Mouse (Mus musculus): ENCODE results near the gene Cd72. TPM values are rescaled to one million over a fixed set of nuclear protein-coding genes. Genes with fewer than 3 reads are reported as not detected.
"Not testable (repeated sequence)": the region's sequence is repeated elsewhere in the genome, so short reads cannot be mapped to it uniquely, and the experiment has no call there.

The Cd72 gene
- polyA plus RNA-seq, 1 experiment from 2014 or later, result 157 TPM

DNA sequence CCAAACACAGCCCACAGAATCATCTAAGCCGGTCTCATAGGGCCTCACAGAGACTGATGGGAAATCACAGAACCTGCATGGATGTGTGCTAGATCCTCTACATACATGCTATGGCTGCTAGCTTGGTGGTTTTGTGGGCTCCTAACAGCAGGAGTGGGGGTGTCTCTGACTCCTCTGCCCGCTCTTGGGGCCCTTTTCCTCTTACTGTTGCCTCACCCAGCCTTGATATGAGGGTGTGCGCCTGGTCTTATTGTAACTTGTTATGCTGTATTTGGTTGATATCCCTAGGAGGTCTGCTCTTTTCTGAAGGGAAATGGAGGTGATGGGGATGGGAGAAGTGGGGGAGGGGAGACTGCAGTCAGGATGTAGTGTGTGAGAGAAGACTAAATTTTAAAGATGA lies 35.2 kb upstream of the Cd72 start:
- no peak overlapping the region for H3K27ac ChIP-seq
- no peaks in the 10 kb centered on the region for H3K79me2 ChIP-seq (ENCODE audit: inconsistent target)
- WGBS (ENCODE audit: missing documents), result 96% methylated on average over 2 of the region's 3 CpGs
- H3K4me3 ChIP-seq (ENCODE audit: inconsistent target), result no peak overlapping the region
- no peaks in the 10 kb centered on the region for H3K36me3 ChIP-seq (ENCODE audit: inconsistent target)

DNA sequence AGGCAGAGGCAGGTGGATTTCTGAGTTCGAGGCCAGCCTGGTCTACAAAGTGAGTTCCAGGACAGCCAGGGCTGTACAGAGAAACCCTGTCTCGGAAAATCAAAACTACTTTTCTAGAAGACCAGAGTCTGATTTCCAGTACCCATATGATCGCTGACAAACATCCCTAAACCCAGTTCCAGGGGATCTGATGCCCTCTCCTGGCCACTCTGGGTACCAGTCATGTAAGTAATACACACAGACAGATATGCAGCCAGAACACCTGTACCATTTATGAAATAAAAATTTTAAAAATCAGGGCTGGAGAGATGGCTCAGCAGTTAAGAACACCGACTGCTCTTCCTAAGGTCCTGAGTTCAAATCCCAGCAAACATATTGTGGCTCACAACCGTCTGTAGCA lies 31.2 kb upstream of the Cd72 start:
- not testable (repeated sequence) for H3K79me2 ChIP-seq (ENCODE audit: inconsistent target); H3K4me3 ChIP-seq (ENCODE audit: inconsistent target); H3K36me3 ChIP-seq (ENCODE audit: inconsistent target); H3K27ac ChIP-seq
- WGBS (ENCODE audit: missing documents), result 93% methylated on average over 5 of the region's 5 CpGs

DNA sequence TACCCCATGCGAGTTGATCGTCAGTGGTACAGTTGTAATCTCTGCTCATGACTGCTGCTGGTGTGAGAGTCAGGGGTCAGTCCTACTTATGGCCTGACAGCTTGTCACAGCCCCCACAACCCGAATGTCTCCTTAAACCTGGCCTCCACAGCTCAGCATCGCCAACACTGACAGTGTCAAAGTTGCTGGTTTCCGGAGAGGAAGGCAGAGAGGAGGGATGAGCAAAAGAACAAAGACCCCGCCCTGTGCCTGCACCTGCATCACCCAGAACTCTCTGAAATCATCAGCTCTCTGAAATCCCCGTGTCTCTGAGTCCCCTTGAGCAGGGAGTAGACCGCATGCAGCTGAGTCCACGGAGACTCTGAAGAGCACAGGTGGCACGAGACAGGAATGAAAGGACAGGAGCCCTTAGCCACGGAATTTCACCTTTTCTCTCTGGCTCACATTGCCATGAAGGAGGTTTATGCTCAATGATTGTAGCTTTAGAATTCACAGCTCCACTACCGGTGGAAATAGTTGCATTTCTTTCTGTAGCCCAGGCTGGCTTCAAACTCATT lies 29.2 kb upstream of the Cd72 start, which contains the start of gene Sit1:
TSS of gene Sit1 (minus strand) at position 200 of the 557 bp plus-strand sequence.
- H3K4me3 ChIP-seq (ENCODE audit: inconsistent target), result no peak within 1 kb of the TSS
- no peaks in the 10 kb centered on the region for H3K36me3 ChIP-seq (ENCODE audit: inconsistent target)
- H3K79me2 ChIP-seq (ENCODE audit: inconsistent target), result no peaks in the 10 kb centered on the region
- WGBS (ENCODE audit: missing documents), result 92% methylated on average over 12 of the region's 12 CpGs
- no peak within 1 kb of the TSS for H3K27ac ChIP-seq

DNA sequence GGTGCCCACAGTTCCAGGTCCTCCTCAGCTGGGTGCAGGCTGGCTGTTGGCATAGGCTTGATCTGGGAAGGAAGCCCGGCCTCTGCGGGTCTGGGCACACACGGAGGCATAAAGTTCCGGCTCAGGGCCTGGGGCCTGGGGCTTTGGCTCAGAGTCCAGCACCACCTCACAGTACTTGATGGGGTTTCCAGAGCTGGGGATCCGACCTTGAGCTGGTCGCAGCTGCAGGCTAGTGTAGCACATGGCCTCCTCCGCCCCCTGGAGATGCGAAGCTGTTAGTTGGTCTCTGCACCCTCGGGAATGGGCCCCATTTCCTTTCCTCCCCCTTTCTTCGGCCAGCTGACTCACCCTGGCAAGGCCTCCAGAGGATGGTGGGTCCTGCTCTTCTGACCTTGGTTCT lies 28.2 kb upstream of the Cd72 start:
- H3K27ac ChIP-seq, result no peak overlapping the region
- 56% methylated on average over 10 of the region's 10 CpGs for WGBS (ENCODE audit: missing documents)
- no peak overlapping the region for H3K4me3 ChIP-seq (ENCODE audit: inconsistent target)
- H3K79me2 ChIP-seq (ENCODE audit: inconsistent target), result no peaks in the 10 kb centered on the region
- no peaks in the 10 kb centered on the region for H3K36me3 ChIP-seq (ENCODE audit: inconsistent target)

DNA sequence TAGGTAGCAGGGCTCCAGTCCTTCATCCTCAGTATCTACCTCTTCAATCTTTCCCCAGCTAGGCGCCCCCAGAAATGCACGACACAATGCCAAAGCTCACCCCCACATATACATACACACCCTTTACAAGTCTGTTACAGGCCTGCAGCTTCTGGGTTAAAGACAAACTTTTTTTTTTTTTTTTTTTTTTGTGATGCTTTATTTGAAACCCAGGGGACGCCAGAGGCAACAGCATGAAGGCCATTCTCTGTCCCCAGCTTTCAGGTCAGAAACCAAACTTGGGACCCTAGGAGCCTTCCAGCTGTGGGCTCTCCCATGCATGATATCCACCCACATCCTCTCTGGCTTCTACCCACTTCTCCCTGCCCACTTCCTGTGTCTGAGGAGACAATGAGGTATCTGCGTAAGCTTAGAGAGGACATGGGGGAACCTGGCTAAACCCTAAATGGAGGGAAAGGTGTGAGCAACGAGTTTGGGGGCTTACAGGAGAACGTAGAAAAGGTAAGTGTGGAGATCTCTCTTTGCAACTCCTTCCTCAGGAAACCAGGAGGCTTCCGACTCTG lies 27.5 kb upstream of the Cd72 start:
- Histone ChIP-seq H3K79me2 (ENCODE audit: inconsistent target) (no peaks in the 10 kb centered on the region), H3K4me3 (ENCODE audit: inconsistent target) (no peak overlapping the region), H3K27ac (no peak overlapping the region), H3K36me3 (ENCODE audit: inconsistent target) (no peaks in the 10 kb centered on the region)
- WGBS (ENCODE audit: missing documents), result 45% methylated on average over 7 of the region's 7 CpGs

DNA sequence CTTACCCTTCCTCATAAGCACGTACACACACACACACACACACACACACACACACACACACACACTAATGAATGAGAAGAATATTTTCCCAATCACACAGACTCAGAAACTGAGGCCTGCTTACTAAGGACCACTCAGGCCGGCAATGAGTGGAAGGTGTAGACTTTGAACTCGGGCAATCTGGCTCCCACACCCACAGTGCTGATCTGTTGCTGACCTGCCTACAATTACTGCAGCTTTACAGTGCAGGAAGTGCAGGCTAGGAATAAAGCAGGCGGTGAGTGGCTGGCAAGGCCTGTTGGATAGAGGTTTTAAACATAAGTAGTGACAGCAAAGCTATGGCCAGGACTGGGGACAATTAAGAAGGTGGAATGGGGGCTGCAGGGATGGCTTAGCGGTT lies 26.6 kb upstream of the Cd72 start:
- H3K4me3 ChIP-seq (ENCODE audit: inconsistent target), result no peak overlapping the region
- 94% methylated on average over 5 of the region's 5 CpGs for whole genome bisulfite sequencing (ENCODE audit: missing documents)
- no peaks in the 10 kb centered on the region for H3K79me2 ChIP-seq (ENCODE audit: inconsistent target)
- H3K36me3 ChIP-seq (ENCODE audit: inconsistent target), result no peaks in the 10 kb centered on the region
- H3K27ac ChIP-seq, result no peak overlapping the region

DNA sequence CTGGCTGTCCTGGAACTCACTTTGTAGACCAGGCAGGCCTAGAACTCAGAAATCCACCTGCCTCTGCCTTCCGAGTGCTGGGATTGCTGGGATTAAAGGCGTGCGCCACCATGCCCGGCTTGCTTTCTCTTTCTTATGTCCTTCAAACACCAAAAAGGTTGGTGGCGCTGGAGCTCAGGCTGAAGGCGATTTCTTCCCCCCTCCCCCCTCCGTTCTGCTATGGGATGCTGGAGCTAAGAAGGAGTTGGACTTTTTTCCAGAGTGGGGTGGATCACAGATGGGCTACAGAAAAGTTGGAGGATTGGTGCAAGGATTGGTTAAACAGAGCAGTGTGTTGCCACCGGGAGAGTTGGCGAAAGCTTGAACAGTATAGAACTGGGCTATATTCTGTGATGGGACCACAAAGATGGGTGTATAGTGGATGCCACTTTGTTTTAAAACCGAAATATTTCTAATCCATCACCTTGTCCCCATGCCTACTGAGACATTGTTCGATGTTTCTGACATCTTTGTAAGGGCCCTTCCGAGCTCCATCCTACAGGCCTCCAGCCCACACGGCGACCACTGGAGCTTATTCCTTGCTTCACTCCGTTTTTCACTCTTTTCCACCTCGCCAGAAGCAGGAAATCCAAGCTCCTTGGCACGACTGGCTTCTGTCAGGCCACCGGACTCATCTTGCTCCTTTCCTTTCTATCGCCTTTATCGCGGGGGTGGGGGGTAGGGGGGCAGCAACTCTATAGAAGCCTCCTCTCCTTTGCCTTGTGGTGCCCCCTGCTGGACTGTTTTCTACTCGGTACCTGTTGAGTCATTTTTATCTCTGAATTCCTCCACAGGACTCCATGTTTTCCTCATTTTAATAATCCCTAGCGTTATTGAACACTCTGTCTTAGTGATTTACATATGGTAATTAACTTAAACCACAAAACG lies 24.7 kb upstream of the Cd72 start:
- 52% methylated on average over 23 of the region's 24 CpGs for WGBS (ENCODE audit: missing documents)
- Histone ChIP-seq H3K79me2 (ENCODE audit: inconsistent target) (no peaks in the 10 kb centered on the region), H3K36me3 (ENCODE audit: inconsistent target) (no peaks in the 10 kb centered on the region), H3K4me3 (ENCODE audit: inconsistent target) (no peak overlapping the region), H3K27ac (peak overlapping the region; percentile 65)

DNA sequence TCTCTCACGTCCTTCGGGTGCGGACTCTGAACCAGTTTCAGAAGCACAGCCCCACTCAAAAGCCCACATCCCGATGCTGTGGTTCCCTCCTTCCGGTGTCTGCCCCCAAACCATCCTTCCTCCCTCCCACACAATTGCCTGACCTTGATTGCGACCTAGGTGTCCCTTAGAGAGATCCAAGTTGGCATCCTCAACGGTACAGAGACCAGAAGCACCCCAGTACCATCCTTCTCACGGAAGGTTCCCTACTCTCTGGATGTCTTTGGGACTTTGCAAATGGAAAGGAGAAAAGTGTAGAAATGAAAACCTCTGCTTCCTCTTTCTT lies 24.1 kb upstream of the Cd72 start:
- 10% methylated on average over 8 of the region's 8 CpGs for WGBS (ENCODE audit: missing documents)
- Histone ChIP-seq H3K27ac (peak overlapping the region; percentile 65), H3K4me3 (ENCODE audit: inconsistent target) (peak overlapping the region; percentile 9; the same call in 1 of the 2 replicates), H3K36me3 (ENCODE audit: inconsistent target) (no peaks in the 10 kb centered on the region), H3K79me2 (ENCODE audit: inconsistent target) (no peaks in the 10 kb centered on the region)

DNA sequence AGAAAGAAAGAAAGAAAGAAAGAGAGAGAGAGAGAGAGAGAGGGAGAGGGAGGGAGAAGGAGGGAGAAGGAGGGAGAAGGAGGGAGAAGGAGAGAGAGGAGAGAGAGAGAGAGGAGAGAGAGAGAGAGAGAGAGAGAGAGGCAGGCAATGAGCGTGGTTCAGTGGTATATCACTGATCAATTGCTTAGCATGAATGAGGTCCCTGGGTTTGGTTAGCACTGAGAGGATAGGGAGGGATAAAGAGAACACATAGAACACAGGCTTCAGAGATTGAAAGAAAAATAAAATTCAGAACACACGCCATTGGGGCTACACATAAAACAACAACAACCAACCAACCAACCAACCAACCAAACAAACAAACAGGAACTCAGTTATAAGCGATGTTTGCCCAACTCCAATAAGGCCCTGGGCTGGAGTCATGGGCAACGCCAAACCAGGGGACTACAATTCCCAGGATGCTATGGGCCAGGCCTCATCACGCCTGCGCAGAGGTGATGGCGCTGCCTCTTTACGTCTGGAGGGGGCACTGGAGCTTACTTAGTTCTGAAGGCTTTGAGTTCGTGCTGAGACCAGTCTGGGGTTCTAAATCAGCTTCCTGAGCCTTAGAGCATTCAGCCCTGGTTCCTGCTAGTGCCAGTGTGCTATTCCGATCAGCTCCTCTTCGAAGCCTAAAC lies 23.6 kb upstream of the Cd72 start:
- Histone ChIP-seq H3K27ac (peak overlapping the region; percentile 65), H3K4me3 (ENCODE audit: inconsistent target) (peak overlapping the region; percentile 9; the same call in 1 of the 2 replicates), H3K36me3 (ENCODE audit: inconsistent target) (no peaks in the 10 kb centered on the region), H3K79me2 (ENCODE audit: inconsistent target) (no peaks in the 10 kb centered on the region)
- WGBS (ENCODE audit: missing documents), result 14% methylated on average over 11 of the region's 11 CpGs

DNA sequence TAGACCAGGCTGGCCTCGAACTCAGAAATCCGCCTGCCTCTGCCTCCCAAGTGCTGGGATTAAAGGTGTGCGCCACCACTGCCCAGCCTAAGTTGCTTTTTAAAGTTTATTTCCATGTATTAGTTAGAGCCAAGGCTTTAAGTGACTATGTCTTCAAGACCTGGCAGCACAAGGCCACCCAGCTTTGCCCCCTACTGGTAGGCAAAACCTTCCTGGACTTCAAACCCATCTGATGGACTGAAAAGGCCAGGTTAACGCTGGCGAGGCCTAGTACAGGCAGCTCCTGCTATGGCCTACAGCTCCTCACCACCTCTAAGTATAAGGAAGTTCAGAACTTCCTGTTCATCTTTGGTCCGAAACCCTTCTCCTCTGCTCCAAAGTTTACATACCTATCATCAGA lies 22.2 kb upstream of the Cd72 start:
- no peak overlapping the region for H3K4me3 ChIP-seq (ENCODE audit: inconsistent target)
- no peaks in the 10 kb centered on the region for H3K36me3 ChIP-seq (ENCODE audit: inconsistent target)
- no peaks in the 10 kb centered on the region for H3K79me2 ChIP-seq (ENCODE audit: inconsistent target)
- WGBS (ENCODE audit: missing documents), result 63% methylated on average over 4 of the region's 6 CpGs
- H3K27ac ChIP-seq, result no peak overlapping the region

DNA sequence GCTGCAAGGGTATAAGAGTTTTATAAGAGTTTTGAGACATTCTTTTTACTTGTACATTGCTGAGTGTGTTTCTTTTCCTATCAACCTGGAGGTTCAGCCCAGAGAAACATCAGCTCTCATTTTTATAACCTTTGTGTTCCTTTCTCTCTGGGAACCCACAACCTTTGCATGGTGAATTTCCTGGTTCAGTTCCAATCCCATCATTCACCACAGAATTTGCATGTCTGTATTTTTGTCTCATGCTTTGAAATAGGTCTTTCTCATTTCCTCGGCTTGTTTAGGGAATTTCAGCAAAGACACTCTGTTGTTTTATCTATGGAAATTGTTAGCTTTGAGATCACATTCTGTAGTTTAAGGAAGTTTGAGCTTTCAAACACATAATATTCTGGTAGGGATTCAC lies 19.2 kb upstream of the Cd72 start:
- Histone ChIP-seq H3K27ac (peak overlapping the region; percentile 57), H3K36me3 (ENCODE audit: inconsistent target) (no peaks in the 10 kb centered on the region), H3K4me3 (ENCODE audit: inconsistent target) (no peak overlapping the region), H3K79me2 (ENCODE audit: inconsistent target) (no peaks in the 10 kb centered on the region)
- WGBS (ENCODE audit: missing documents), result 0% methylated on average over 1 of the region's 1 CpGs

DNA sequence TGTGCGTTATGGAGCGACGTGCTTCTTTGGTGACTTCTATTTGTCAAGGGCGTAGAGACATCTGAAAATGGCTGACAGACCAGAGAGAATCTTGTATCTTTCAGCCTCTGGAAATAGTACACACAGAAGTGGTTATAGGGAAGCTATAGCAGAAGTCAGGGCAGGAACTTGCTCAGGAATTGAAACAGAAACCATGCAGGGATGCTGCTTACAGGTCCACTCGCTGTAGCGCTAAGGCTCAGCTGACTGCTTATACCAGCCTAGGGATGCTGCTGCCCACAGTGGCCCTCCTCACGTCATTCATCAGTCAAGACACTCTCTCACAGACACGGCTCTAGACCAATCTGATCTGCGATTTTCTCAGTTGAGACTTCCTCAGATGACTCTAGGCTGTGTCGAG lies 15.9 kb upstream of the Cd72 start:
- Histone ChIP-seq H3K79me2 (ENCODE audit: inconsistent target) (no peaks in the 10 kb centered on the region), H3K27ac (peak overlapping the region; percentile 37), H3K4me3 (ENCODE audit: inconsistent target) (no peak overlapping the region), H3K36me3 (ENCODE audit: inconsistent target) (no peaks in the 10 kb centered on the region)
- WGBS (ENCODE audit: missing documents), result 82% methylated on average over 10 of the region's 10 CpGs

DNA sequence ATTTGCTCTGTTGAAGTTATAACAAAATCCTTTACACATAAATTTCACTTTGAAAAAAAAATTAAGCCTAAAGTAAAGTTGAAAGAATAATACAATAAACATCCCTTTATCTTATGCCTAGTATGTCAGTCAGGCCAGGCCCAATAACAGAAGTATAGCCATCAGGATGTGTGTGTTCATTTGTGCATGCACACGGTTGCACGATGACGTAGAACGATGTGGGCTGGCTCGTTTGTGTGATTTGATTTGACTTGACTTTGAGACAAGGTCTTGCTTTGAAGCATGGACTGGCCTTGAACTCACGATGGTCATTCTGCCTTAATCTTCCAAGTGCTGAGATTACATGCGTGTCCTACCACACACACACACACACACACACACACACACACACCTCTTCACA lies 12.4 kb upstream of the Cd72 start:
- H3K27ac ChIP-seq, result peak overlapping the region; percentile 100
- WGBS (ENCODE audit: missing documents), result 91% methylated on average over 7 of the region's 7 CpGs
- H3K4me3 ChIP-seq (ENCODE audit: inconsistent target), result no peak overlapping the region
- H3K36me3 ChIP-seq (ENCODE audit: inconsistent target), result no peaks in the 10 kb centered on the region
- no peaks in the 10 kb centered on the region for H3K79me2 ChIP-seq (ENCODE audit: inconsistent target)

DNA sequence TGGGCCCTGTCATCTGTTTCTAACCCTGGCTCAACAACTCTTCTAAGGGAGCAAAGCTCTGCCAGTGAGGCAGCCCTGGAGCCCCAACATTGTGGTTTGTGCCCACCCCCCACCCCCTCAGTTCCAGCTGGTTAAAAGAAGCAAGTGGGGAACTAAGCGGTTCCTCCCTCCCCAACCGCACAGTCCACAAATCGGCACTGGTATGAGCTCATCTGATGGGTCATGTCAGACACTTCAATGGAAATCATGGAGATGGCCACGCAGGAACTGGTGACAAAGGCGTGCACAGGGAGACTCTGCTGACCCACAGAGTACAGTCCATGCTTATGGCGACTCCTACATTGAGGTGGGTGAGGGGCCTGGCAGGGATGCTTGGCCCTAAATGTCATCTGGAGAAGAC lies 11.5 kb upstream of the Cd72 start:
- Histone ChIP-seq H3K4me3 (ENCODE audit: inconsistent target) (no peak overlapping the region), H3K27ac (peak overlapping the region; percentile 100), H3K79me2 (ENCODE audit: inconsistent target) (no peaks in the 10 kb centered on the region), H3K36me3 (ENCODE audit: inconsistent target) (no peaks in the 10 kb centered on the region)
- 18% methylated on average over 6 of the region's 6 CpGs for WGBS (ENCODE audit: missing documents)

DNA sequence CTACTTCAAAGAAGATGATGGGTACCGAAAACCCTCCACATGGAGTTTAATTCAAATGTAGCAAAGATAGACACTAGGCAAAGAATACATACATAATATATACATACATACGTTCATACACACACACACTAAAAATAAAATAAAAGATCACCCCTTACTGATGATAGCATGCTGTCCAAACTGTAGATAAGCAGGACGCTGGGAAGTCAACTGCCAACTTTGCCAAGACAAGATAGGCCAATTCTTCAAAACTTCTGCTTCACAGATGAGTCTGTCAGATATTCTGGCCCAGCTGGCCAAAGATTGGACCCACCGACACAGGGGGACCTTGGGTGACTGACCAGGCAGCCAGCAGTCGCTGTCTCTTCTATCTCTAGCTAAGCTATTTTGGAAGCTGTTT lies 8.7 kb upstream of the Cd72 start:
- WGBS (ENCODE audit: missing documents), result 96% methylated on average over 5 of the region's 5 CpGs
- Histone ChIP-seq H3K27ac (no peak overlapping the region), H3K36me3 (ENCODE audit: inconsistent target) (no peaks in the 10 kb centered on the region), H3K4me3 (ENCODE audit: inconsistent target) (no peak overlapping the region), H3K79me2 (ENCODE audit: inconsistent target) (no peaks in the 10 kb centered on the region)

Measured in macrophage (primary cell).